Mouse (Mus musculus) heart, embryonic 12.5 days (tissue): ENCODE measurements around the gene Fam136a. TPM values are rescaled to one million over a fixed set of nuclear protein-coding genes. Genes with fewer than 3 reads are reported as not detected.
A peak's percentile ranks its signal among the peaks of the same experiment; 100 is the strongest.
"Not testable (repeated sequence)": the region's sequence is repeated elsewhere in the genome, so short reads cannot be mapped to it uniquely, and the experiment has no call there.

Experiments
- ATAC-seq: fragments of 200-750 bp; cut with Nextera tagmentation; 2 replicates; pipeline ENCODE4 v1.8.0; 2017; ENCODE audit warnings: moderate TSS enrichment, moderate library complexity; ENCODE audit not compliant: insufficient number of reproducible peaks, low FRiP score
- H3K27ac ChIP-seq: fragments of 300-500 bp; sonication (generic); 2 replicates; pipeline ENCODE4 v1.5.1; 2016; ENCODE audit warnings: mild to moderate bottlenecking, moderate library complexity; ENCODE audit not compliant: poor library complexity, severe bottlenecking
- H3K27me3 ChIP-seq: fragments of 300-500 bp; sonication (generic); replicated peaks from 2 replicates; pipeline ENCODE4 v1.6.1; 2016; ENCODE audit warnings: mild to moderate bottlenecking, moderate library complexity
- H3K36me3 ChIP-seq: fragments of 300-500 bp; sonication (generic); 2 replicates; pipeline ENCODE4 v1.6.1; 2016; ENCODE audit warnings: mild to moderate bottlenecking, moderate library complexity
- H3K4me1 ChIP-seq: fragments of 300-500 bp; sonication (generic); replicated peaks from 2 replicates; pipeline ENCODE4 v1.6.1; 2016; ENCODE audit warnings: mild to moderate bottlenecking
- H3K4me2 ChIP-seq: fragments of 300-500 bp; sonication (generic); 2 replicates; pipeline ENCODE4 v1.6.1; 2016; ENCODE audit warnings: mild to moderate bottlenecking, moderate library complexity
- H3K4me3 ChIP-seq: fragments of 300-500 bp; sonication (generic); 2 replicates; pipeline ENCODE4 v1.5.1; 2016; ENCODE audit warnings: mild to moderate bottlenecking
- H3K9ac ChIP-seq: fragments of 300-500 bp; sonication (generic); 2 replicates; pipeline ENCODE4 v1.6.1; 2016; ENCODE audit warnings: mild to moderate bottlenecking, moderate library complexity
- H3K9me3 ChIP-seq: fragments of 300-500 bp; sonication (generic); replicated peaks from 2 replicates; pipeline ENCODE4 v1.6.1; 2016; ENCODE audit warnings: mild to moderate bottlenecking, moderate library complexity
- WGBS: fragments of 180-500 bp; shearing (Covaris S2); methylation state at CpG from one replicate; pipeline ENCODE4 v1.1.7; 2016; 5-methylcytosine and 5-hydroxymethylcytosine counted together
- polyA plus RNA-seq: library from polyadenylated mRNA; unstranded; fragments of >200 nt; fragmentation: Nextera tagmentation; extraction: Ambion mirVana; gene quantifications from 2 replicates; pipeline ENCODE4 v1.2.1, GENCODE M21; 2016

Fam136a gene
- polyA plus RNA-seq, 1 experiment from 2014 or later = 102 TPM

GRCm38 (mm10) chr6:86335860-86336259 is 29.6 kb upstream of the Fam136a start:
- no peak overlapping the region for H3K9ac ChIP-seq
- H3K27ac ChIP-seq = no peak overlapping the region
- no peak for ATAC-seq
- H3K36me3 ChIP-seq = no peaks in the 10 kb centered on the region
- 77% methylated on average over 5 of the region's 5 CpGs for WGBS
- H3K4me2 ChIP-seq = no peak overlapping the region
- H3K4me3 ChIP-seq = no peak overlapping the region
- peaks cover 8% of the 10 kb centered on the region; the same call in 1 of the 2 replicates for H3K9me3 ChIP-seq
- H3K27me3 ChIP-seq = no peaks in the 10 kb centered on the region
- no peaks in the 10 kb centered on the region for H3K4me1 ChIP-seq

- H3K4me1 ChIP-seq, H3K27me3 ChIP-seq, H3K9ac ChIP-seq, H3K9me3 ChIP-seq, H3K4me3 ChIP-seq, H3K36me3 ChIP-seq, ATAC-seq, H3K4me2 ChIP-seq, H3K27ac ChIP-seq: not testable (repeated sequence)
- 74% methylated on average over 4 of the region's 4 CpGs for WGBS
Measured at GRCm38 (mm10) chr6:86336340-86336739, 29.1 kb upstream of the Fam136a start.

- Histone ChIP-seq H3K4me1 (peaks cover 17% of the 10 kb centered on the region), H3K27me3 (no peaks in the 10 kb centered on the region), H3K4me3 (0 out of 2 replicates have a peak overlapping the region, but pooled peaks have one; percentile 4), H3K9me3 (no peaks in the 10 kb centered on the region), H3K9ac (no peak overlapping the region), H3K27ac (no peak overlapping the region), H3K36me3 (no peaks in the 10 kb centered on the region), H3K4me2 (peak overlapping the region; percentile 54)
- WGBS = 9% methylated on average over 7 of the region's 7 CpGs
- ATAC-seq = no peak
Measured at GRCm38 (mm10) chr6:86343656-86344055, 21.8 kb upstream of the Fam136a start.

DNA sequence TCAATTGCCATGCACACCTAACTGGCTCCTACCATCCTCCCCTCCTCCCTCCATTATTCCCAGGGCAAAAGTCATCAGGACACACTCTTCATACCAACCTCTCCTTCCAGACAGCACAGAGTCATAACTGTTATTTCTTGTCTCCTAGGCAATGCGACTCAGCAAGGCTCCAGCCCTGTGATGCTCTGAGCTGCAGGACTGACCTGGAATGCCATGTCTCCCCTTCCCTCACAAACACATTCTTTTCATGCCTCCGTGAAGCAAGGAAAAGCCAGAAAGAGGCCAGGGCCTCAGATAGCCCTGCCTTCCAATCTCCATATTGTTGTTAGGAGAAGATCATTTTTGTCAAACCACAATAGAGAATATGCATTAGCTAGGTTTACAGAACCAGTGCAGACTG is 19.4 kb upstream of the Fam136a start:
- no peak for ATAC-seq

DNA sequence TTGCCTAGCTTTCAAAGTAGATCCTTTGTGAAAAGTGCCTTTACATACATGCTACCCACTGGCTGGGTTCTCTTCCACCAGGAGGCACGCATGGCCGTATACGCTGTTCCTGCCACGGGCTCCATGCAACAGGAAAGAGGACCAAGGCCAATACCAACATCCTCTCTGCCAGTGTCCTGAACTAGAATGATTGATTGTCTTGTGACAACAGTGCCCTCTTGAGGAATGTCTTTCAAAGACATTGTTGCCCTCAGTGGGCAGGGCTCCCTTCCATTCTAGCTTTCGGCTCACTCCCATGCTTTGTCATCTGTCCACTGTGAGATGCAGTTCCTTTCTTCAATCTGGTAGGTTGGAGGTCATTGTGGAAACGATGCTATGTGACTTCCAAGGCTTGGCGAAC is 16.2 kb upstream of the Fam136a start:
- H3K9ac ChIP-seq = no peak overlapping the region
- no peak overlapping the region for H3K27ac ChIP-seq
- no peak overlapping the region for H3K4me3 ChIP-seq
- no peaks in the 10 kb centered on the region for H3K36me3 ChIP-seq
- no peaks in the 10 kb centered on the region for H3K27me3 ChIP-seq
- no peak for ATAC-seq
- no peaks in the 10 kb centered on the region for H3K9me3 ChIP-seq
- H3K4me2 ChIP-seq = no peak overlapping the region
- peaks cover 10% of the 10 kb centered on the region; the same call in 1 of the 2 replicates for H3K4me1 ChIP-seq
- WGBS = 47% methylated on average over 7 of the region's 7 CpGs

More for the DNA sequence above, 19.4 kb upstream of the Fam136a start:
- Histone ChIP-seq H3K27me3 (no peaks in the 10 kb centered on the region), H3K9ac (no peak overlapping the region), H3K4me2 (no peak overlapping the region), H3K27ac (no peak overlapping the region), H3K4me1 (peaks cover 17% of the 10 kb centered on the region), H3K9me3 (no peaks in the 10 kb centered on the region), H3K4me3 (no peak overlapping the region), H3K36me3 (no peaks in the 10 kb centered on the region)
- 25% methylated on average over 2 of the region's 2 CpGs for WGBS

- no peak overlapping the region for H3K4me2 ChIP-seq
- WGBS = 55% methylated on average over 3 of the region's 3 CpGs
- no peaks in the 10 kb centered on the region for H3K36me3 ChIP-seq
- H3K9me3 ChIP-seq = no peaks in the 10 kb centered on the region
- no peaks in the 10 kb centered on the region for H3K4me1 ChIP-seq
- H3K9ac ChIP-seq = no peak overlapping the region
- ATAC-seq = no peak
- H3K27ac ChIP-seq = no peak overlapping the region
- no peaks in the 10 kb centered on the region for H3K27me3 ChIP-seq
- no peak overlapping the region for H3K4me3 ChIP-seq
Measured at GRCm38 (mm10) chr6:86354948-86355347, 10.5 kb upstream of the Fam136a start.

- no peak for ATAC-seq
Measured at GRCm38 (mm10) chr6:86356956-86357355, 8.5 kb upstream of the Fam136a start.

DNA sequence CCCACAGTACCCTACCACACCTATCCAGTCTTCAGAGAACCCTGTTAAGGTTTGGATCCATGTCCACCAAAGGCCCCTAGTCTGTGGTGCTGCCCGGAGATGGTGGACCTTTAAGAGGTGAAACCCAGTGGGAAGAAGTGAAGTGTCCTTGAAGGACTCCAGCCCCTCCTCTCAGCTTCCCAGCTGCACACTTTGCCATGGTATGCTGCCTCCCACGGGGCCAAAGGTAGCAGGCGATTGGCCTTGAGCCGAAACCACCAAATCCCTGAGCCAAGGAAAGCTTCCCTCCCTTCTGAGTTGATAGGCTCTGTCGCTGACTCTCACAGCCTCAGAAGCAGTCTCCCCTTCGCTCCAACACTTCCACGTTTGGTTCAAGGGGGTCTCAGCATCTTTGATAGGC is 4.8 kb upstream of the Fam136a start:
- 63% methylated on average over 7 of the region's 7 CpGs for WGBS
- H3K4me3 ChIP-seq = no peak overlapping the region
- no peaks in the 10 kb centered on the region for H3K4me1 ChIP-seq
- no peaks in the 10 kb centered on the region for H3K9me3 ChIP-seq
- H3K36me3 ChIP-seq = no peaks in the 10 kb centered on the region
- no peak overlapping the region for H3K27ac ChIP-seq
- no peak overlapping the region for H3K4me2 ChIP-seq
- no peaks in the 10 kb centered on the region for H3K27me3 ChIP-seq
- no peak overlapping the region for H3K9ac ChIP-seq
- ATAC-seq = no peak

More at GRCm38 (mm10) chr6:86356956-86357355, 8.5 kb upstream of the Fam136a start:
- 64% methylated on average over 9 of the region's 9 CpGs for whole genome bisulfite sequencing
- Histone ChIP-seq H3K27me3 (no peaks in the 10 kb centered on the region), H3K27ac (no peak overlapping the region), H3K4me1 (no peaks in the 10 kb centered on the region), H3K9ac (no peak overlapping the region), H3K4me3 (no peak overlapping the region), H3K4me2 (no peak overlapping the region), H3K9me3 (no peaks in the 10 kb centered on the region), H3K36me3 (no peaks in the 10 kb centered on the region)

DNA sequence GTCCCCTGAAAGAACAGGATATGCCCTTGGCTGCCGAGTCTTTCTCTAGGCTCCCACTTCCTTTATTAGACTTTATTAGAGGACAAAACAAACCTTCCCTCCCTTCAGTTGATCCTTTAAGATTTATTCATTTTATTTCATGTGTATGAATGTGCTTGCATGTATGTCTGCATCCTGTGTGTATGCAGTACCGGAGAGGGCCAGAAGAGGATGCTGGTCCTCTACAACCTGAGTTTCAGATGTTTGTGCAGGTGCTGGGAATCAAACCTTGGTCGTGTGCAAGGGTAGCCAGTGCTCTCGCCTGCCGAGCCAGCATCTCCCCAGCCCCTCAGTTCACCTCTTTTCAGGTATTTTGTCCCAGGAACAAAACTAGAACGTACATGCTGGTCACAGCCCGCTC is 4.1 kb upstream of the Fam136a start:
- Histone ChIP-seq H3K4me1 (peaks cover 4% of the 10 kb centered on the region), H3K9me3 (no peaks in the 10 kb centered on the region), H3K27ac (no peak overlapping the region), H3K4me2 (no peak overlapping the region), H3K36me3 (no peaks in the 10 kb centered on the region), H3K4me3 (no peak overlapping the region), H3K27me3 (no peaks in the 10 kb centered on the region), H3K9ac (no peak overlapping the region)
- WGBS = 77% methylated on average over 7 of the region's 7 CpGs
- no peak for ATAC-seq

DNA sequence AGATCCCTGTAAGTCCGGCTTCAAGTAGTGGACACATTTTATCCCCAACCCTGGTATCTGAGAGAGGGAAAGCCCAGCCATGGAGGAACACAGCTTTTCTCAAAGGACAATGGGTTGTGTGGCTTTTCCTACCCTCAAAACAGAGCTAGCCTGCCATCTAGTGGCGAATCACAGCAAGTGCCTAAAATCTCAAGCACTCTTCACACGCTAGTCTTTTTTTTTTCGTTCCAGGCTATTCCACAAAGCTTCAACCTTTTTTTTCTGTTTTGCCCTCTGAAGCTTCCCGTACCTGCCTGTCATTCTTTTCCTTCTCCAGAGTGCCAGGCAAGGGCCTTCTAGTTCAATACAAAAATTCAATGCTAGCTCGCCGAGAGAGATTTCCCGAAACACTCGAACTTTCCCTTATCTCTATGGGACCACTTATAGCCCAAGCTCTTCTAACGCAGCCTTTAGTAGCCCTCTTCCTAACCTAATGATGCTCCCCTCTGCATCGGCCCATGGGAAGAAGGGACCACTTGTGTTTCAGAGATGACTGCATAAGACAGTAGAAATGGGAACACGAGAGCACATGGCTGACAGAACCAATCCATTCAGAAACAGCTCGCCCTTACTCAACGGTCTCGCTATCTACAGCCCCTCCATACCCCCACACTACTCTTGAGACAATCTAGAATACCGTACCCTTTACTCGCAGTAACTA is 854 bp upstream of the Fam136a start:
- H3K9ac ChIP-seq = peak overlapping the region; percentile 67
- H3K36me3 ChIP-seq = peaks cover 20% of the 10 kb centered on the region
- peak overlapping the region; percentile 99 for H3K4me2 ChIP-seq
- H3K27me3 ChIP-seq = no peaks in the 10 kb centered on the region
- no peaks in the 10 kb centered on the region for H3K9me3 ChIP-seq
- no peak overlapping the region for H3K27ac ChIP-seq
- peak overlapping the region; percentile 75 for H3K4me3 ChIP-seq
- WGBS = under 1% methylated on average over 17 of the region's 17 CpGs
- peaks cover 8% of the 10 kb centered on the region for H3K4me1 ChIP-seq
- no peak for ATAC-seq

- 39% methylated on average over 25 of the region's 25 CpGs for WGBS
- Histone ChIP-seq H3K27me3 (no peaks in the 10 kb centered on the region), H3K27ac (peak overlapping the region; percentile 77), H3K4me2 (peak overlapping the region; percentile 99), H3K4me3 (peak overlapping the region; percentile 75), H3K9me3 (no peaks in the 10 kb centered on the region), H3K4me1 (peaks cover 16% of the 10 kb centered on the region), H3K36me3 (peaks cover 21% of the 10 kb centered on the region), H3K9ac (peak overlapping the region; percentile 87)
- ATAC-seq = no peak
Measured at GRCm38 (mm10) chr6:86366125-86366852, 843 bp downstream of the Fam136a start.
